Mouse (Mus musculus) induced T-regulatory cell, adult 2 months (primary cell): ENCODE data around the gene Gm11099.
A peak's percentile ranks its signal among the peaks of the same experiment; 100 is the strongest.

Experiments used
- DNase-seq: peaks from one replicate; pipeline ENCODE4 v3.0.0-alpha.2; 2012; ENCODE audit warnings: low read depth

Gene Gm11099

DNA sequence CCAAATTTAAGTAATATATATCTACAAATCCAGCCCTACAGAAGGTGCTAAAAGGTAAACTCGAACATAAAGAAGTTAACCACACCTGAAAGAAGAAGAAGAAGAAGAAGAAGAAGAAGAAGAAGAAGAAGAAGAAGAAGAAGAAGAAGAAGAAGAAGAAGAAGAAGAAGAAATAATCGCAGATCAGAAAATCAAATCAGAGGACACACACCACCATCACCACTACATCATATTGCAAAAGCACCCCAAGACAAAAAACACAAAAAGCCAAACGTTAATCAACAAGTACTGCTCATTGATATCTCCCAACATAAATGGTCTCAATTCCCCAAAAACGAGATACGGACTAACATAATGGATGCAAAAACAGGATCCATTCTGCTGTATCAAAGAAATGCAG lies at the start of gene Gm11099:
TSS of gene Gm11099 (plus strand) at position 301 of the 400 bp plus-strand sequence.
- DNase-seq: no peak

DNA sequence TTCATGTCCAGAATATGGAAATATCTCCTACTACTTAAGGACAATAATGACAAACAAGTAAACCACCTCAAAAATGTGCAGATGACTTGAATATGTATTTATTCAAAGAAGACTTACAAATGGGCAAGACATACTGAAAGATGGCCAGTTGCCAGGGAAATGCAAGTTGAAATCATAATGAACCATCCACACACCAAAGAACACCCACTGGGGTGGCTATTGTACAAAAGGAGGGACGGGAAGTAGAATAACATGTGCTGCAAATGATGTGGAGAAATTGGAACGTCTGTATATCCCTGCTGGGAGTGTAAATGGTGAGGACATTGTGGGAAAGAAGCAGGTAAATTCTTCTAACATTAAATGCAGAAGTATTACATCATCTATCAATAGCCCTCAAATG lies 46.3 kb upstream of the Gm11099 start:
- DNase-seq: no peak

DNA sequence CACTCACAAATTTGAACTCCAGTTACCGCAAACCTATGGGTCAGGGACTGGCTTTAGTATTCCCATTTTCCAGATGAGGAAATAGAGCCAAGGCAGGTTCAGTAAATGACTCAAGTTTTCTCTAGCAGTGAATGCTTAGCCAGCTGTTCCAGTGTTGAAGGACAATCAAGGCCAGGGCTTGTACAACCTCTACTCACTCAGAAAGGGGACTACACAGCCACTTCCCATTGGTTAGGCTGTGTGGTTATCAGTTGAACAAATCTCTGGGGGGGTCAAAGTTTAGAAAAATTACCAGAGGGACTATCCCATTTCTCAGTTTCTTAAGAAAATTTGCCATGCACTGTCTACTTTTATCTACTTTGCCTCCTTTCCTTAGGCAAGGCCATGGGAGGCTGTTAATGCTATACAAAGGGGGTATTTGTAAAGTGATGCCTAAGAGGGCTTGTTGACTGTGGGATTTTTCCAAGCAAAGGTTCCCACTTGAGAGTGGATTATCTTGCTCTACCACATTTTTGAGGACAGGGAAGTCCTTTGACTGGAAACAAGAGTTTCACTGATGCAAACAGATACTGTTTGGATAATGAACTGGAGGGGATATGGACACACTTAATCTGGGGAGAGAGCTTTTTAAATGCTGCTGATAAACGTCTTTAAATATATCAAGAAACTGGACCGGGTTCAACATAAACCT lies 30.2 kb upstream of the Gm11099 start:
- no peak for DNase-seq

DNA sequence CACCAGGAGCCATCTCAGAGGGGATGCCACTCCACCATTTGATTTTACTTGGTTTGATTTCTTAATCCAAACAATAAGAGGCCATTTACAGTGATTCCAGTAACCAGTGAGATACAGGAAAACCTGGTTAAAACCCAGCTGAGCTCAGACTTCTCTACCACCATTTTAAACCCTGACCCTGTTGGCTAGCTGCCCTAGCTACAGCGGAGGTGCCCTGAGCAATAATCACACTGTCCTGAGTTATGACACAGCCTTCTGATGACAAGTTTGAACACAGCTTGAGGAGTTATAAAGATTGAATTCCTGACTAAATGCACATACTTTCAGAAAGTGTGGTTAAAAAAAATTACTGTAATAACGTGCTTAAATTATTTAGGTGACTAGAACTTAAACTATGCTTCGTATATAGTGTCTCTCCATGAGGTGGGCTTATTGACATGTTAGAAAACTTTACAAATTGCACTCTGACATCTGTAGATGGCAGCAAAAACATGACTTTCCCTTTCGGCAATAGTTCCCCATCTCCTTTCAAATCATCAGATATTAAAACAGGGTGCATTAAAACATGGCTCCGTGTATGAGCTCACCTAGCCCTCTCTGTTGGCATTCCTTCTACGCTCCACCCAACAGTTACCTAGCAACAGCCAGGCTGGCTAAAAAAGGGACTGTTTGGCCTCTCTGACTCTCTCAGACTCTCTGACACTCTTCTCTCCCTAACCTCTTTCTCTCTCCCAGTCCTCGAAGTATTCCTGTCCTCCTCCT lies 29.1 kb upstream of the Gm11099 start:
- DNase-seq: peak; percentile 5

DNA sequence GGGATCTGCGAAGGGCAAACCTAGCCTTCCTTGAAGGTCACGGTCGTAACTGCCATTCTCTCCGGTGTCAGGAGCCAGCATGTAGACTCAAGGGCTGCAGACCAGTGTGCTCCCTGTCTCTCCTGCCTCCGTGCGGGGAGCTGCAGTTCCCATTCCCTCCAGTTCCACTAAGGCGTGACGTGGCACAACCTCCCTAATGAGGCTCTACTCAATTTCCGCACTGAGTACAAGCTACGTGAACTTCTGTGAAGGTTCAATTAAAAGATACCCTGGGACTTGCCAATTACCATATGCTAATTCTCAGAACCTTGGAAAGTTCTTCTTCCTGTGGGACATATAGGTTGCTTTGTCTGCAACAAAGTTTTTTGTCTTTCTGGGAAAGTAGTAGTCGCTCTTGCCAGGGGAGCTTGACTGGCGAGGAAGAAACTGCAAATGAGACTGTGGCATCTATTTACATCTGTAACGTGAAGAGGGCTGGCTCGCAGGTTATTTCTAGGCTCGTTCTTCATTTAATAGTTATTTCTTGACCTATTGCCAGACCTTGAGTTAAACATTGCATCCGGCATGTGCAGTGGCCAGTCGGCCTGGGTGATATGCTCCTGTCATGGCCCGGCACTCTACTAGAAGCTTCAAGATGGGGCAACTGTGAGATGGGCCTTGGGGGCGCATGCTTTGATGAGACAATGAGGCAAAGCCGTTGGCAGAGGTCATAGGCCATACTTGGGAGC lies 26.8 kb upstream of the Gm11099 start:
- no peak for DNase-seq

DNA sequence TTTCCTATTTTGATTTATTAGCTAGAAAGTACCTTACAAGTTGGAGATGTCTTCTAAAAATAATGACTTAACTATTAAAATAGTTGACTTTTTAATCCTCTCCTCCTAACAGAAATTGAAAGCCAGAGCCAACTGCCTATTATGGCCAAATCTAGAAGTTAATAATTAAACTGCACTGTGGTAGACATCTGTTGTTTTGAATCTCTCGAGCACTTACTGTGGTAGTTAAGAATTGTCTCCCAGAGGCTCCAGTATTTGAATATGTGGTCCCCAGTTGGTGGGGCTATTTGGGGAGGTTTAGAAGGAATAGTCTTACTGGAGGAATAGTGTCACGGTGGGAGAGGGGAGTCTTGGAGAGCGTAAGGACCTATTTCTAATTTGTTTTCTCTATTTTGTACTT lies 18.2 kb upstream of the Gm11099 start:
- DNase-seq: no peak

DNA sequence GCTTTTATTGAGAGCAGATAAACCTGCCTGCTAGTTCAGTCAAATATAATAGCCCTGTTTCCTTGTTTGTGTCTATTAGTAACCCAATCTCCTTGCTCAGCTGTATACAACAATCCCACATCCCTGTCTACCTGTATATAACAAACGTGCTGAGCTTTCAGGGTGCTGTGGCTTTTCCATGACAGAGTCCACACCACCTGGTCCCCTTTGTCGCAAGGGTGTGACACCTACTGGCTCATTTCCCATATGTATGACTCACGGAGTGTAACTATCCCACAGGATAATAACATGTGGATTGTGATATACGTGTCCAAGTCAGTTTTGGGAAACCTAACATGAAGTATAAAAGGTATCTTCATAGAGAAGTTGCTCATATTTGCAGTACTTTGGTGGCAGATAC lies 16.8 kb upstream of the Gm11099 start:
- DNase-seq: no peak

DNA sequence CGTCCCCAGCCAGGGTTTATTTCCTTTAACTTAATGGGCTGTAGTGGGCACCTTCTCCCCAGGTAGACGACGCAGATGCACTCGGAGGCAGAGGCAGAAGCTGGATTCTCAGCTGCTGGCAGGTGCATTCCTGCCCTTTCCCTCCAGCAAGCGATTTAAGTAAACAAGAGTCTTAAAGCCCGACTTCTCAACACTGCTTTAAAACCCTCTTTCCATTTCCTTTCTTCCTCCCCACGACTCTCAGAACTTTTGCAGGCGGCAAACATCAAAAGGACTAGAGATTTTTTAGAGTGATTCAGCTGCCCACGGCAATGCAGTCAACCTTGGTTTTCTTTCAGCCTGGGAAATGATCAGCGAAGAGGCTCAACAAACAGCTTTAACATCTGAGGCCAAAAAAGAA lies 14.7 kb upstream of the Gm11099 start:
- peak; percentile 8 for DNase-seq

DNA sequence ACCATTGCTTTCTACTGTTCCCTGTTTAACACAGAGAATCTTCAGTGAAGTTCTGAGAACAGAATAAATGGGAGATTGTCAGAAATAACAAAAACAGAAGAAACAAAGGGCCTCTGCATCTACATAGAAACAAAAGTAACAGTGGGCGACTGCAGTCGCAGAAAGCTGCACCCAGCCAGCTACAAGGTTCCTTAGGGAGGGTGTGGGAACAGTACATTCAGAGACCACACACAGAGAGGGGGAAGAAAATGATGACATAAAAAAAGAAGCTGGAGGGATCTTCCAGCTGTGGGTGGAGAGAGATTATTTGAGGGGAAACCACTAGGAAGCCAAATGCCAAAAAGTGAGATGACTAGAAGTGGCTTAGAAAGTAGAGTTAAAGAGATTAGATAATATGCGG lies 20.6 kb downstream of the Gm11099 start:
- DNase-seq: no peak

DNA sequence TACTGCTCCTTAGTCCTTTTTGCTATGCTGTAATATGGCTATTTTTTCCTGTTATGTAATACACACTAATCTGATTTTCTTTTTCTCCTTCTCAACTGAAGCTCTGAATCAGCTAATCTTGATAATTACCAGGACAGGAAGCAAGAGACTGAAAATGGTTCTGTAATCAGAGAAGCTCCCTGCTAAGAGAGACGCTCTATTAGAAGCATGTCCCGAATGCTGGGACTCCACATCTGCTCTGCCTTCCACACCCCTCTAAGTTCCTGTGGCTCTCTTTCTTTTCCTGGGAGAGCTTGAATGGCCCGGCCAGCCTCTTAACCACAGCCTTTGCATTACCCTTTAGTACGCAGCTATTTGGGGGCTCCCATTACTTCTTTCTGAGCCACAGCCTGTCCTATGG lies 45.8 kb downstream of the Gm11099 start:
- DNase-seq: no peak

DNA sequence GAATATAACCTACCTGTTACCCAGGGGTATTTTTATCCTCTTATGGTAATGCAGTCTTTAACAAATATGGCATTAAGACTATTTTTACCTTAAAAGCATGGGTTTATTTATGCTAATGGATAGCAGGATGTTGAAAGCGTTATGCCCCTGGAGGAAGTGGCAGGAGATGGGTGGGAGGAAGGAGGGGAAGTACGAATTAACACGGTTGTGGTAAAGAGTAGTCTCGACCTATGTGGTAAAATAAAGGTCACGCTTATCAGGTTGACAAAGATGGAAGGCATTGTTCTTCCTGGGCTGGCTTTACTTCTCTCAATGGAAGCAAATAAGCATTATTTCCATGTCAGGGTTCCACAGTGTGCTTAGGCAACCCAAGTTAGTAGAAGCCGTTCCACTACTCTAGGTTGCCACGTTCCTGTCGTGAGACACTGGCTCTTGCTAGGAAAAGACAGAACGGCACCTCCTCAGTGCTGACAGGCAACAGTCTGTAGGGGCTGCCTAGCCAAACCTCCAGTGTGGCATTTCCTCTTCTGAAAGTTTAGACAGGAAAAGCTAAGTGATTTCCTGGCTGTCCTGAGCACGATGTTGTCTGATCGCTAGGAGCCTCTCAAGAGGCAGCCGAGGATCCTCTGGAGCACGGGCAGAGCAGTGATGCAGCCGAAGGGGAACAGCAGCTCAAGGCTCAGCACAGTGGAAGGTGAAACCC lies 47.7 kb downstream of the Gm11099 start:
- DNase-seq: peak; percentile 75

DNA sequence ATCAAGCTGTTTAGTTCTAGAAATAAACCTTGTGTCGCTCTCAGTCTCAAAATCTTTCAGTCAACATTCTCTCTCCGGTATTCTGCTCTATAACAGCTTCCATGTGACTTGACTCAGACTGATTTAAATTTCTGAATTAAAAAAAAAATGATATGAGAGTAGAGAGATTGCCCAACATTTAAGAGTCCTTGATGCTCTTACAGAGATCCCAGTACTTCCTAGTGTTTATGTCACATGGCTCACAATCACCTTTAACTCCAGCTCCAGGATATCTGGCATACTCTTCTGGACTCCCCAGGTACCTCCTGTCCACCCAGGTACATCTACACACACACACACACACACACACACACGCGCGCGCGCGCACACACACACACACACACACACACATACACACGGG lies 53.1 kb downstream of the Gm11099 start:
- DNase-seq: no peak

DNA sequence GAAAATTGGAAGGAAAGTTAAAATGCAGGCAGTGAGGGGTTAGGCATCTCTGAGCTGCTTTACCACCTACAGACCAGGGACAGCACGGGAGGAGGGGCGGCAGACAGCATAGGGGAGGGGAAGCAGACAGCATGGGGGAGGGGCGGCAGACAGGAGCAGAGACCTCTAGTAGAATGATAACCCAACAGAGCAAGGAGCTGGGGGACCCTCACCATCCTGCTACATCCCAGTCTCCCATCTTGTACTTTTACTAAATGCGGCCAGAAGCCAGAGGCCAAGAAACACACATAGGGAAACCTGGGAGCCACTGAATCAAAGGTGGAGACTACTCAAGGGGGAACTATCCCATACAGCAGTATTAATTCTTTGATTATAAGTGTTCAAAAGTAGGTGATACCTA lies 59.1 kb downstream of the Gm11099 start:
- no peak for DNase-seq

DNA sequence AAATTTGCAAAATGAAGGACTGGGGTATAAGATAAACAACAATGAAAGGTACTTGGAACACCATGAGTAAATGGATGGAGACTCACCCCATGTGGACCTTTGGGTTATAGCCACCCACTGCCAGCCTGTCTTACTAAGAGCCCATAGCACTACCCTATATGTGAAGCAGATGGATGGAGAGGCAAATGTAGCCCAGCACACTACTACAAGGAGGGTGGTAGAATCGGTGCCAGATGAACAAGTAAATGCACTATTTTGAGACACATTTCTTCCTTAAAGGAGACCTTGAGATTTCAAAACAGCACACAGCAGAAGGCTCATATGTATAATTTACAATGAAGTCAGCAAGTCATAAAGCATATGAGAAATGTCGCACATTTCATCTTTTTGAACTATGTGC lies 66.3 kb downstream of the Gm11099 start:
- DNase-seq: no peak

DNA sequence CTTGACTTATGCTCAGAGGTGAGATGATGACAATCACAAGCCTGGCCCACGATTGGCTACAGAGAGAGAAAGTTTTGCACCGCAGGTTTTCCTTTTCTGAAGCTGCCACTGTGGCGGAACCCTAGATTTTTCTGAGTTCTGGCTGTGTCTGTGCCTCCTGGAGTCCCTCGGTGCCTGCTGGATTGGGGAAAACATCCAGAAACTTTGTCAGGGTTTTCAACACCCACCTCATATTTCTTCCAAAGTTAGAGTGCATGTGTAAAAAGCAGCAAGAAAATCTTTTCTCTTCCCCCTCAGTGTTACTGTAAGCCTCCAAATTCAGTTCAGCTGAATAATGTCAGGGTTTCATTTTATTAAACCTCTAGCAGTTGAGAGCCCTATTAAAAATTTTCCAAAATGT lies 82.1 kb downstream of the Gm11099 start:
- DNase-seq: no peak

DNA sequence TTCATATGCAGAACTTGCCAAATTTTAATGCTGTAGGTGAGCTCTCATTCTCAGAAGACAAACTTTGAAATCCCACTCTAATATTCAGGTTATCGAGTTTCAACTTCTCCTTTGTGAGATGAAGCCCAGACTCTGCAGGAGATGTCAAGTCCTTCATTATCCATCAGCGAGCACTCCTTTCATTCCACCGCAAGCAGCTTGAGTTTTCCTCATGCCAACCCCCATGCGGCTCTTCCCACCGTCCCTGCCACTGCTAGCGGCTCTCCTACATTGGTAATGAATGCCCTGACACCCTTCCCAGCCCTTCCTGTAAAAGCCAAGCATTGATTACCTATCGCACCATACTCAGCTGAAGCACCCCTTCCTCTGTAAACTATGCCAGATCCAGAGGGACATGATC lies 89.6 kb downstream of the Gm11099 start:
- no peak for DNase-seq

DNA sequence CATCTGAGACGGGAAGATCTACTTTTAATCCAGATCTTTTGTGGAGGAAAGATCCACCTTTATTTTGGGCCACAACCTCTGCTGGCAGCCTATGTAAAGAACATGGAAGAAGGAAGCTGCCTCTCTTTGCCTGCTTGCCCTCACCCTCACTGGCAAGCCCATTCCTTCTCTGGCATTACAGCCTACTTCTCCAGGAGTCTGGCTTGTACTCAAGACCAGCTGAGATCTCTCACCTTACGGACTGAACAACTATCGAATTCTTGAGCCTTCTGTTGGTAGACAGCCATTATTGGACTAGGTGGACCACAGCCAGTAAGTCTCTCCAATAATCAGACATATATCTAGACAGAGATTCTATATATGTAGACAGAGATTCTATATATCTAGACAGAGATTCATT lies 92.9 kb downstream of the Gm11099 start:
- DNase-seq: no peak

DNA sequence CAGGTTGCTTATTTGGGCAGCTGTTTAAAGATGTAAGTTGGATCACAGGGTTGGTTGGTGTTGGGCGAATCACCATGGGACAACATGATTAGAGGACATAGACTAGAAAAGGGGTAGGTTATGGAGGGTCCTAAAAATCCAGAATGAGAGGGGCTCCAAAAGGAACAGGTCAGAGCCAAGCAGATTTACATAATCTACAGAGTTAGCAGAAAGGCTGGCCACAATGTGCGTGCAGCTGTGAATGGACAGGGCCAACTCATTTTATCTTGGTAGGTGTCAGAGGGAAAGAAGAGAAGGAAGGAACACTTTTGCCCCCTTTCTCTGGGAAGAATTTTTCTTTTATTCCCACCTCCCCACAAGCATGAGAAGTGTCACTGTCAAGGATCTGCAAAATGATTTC lies 97.1 kb downstream of the Gm11099 start:
- no peak for DNase-seq

DNA sequence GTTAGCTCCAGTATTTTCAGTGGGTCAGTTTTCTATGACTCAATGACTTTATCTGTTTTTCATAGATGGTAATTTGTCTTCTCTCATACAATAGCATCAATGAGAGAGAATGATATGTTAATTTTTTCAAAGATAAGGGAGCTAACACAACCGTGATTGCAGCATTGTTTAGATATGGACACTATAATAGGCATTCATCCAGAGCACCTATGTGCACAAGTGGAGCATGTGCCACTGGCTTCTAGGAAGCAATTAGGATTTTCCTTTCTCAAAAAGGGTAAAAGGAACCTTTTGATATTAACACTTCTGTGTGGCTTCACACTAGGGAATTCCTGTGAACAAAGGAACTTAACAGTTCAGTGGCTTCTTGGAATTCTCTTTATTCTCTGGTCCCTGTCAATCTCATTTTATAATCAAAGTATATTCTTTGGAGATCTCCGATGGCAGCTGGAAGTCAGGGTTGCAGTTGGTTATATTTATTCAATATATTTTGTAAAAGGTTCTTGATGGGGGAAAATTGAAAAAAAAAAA lies 97.6 kb downstream of the Gm11099 start:
- no peak for DNase-seq
